Mouse (Mus musculus): ENCODE data around the gene Hydin. TPM values are rescaled to one million over a fixed set of nuclear protein-coding genes. Genes with fewer than 3 reads are reported as not detected.

Hydin gene
- 5.6 and 9.8 TPM in 2 replicates for total RNA-seq (2012; rRNA removed)
- 9.5 and 9.6 TPM in 2 replicates for total RNA-seq (2014; rRNA removed)
- polyA plus RNA-seq (2012; ENCODE audit: insufficient read length, low read depth), result 13.2 and 17.3 TPM in 2 replicates

DNA sequence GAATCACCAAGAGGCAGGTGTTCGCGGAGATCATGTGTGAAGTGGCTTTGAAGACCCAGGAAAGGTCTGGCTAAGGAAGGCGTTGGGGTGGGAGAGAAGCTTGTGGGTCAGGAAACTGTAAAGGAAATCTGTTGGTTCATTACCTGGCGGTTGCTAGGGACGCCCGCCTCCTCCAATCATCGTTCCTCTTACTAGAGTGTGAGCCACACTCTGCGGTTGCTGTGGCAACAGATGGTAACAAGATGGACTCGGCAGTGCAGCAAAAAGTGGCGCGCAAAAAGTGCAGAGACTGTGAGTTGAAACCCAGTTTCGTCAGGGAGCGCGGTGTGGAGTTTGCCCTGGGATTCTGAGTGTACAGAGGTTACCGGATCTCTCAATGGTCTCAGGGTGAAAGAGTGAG, at the start of gene Hydin:
Gene Hydin (plus strand): TSS at position 237 of the 400 bp plus-strand sequence.
- DNase-seq (ENCODE audit: extremely low read depth), result peak; percentile 22
- H3K9me3 ChIP-seq (replicated peaks; ENCODE audit: low read length), result no peaks in the 10 kb centered on the region
- H3K9ac ChIP-seq (ENCODE audit: insufficient read depth, low read depth), result no peak within 1 kb of the TSS; the same call in 1 of the 2 replicates
- TF ChIP-seq POLR2AphosphoS2 (IDR thresholded peaks at IDR 0.05; ENCODE audit: low read depth, low read length), result no peak
- no peak for TF ChIP-seq ETS1 (conservative IDR thresholded peaks at IDR 0.05; ENCODE audit: low read depth, low read length)
- TF ChIP-seq E2F4 (IDR thresholded peaks at IDR 0.05; ENCODE audit: insufficient replicate concordance, low read depth, low read length), result no peak
- TF ChIP-seq JUN (IDR thresholded peaks at IDR 0.05; ENCODE audit: insufficient read depth, low read depth, low read length), result no peak
- TF ChIP-seq GABPA (IDR thresholded peaks at IDR 0.05; ENCODE audit: insufficient replicate concordance, low read depth, low read length), result no peak
- no peak for TF ChIP-seq BHLHE40 (IDR thresholded peaks at IDR 0.05; ENCODE audit: low read depth, low read length)
- peak; percentile 95 for TF ChIP-seq SIN3A (IDR thresholded peaks at IDR 0.05; ENCODE audit: low read length)
- TF ChIP-seq NELFE (IDR thresholded peaks at IDR 0.05; ENCODE audit: low read depth, low read length), result no peak
- peak; percentile 98 for TF ChIP-seq MXI1 (IDR thresholded peaks at IDR 0.05; ENCODE audit: low read depth, low read length)
- no peak for TF ChIP-seq EP300 (IDR thresholded peaks at IDR 0.05; ENCODE audit: low read length)
- no peak for TF ChIP-seq KAT2A (IDR thresholded peaks at IDR 0.05; ENCODE audit: insufficient replicate concordance, low read length)
- TF ChIP-seq CHD2 (IDR thresholded peaks at IDR 0.05; ENCODE audit: low read length), result no peak
- TF ChIP-seq HCFC1 (IDR thresholded peaks at IDR 0.05; ENCODE audit: low read depth, low read length), result peak; percentile 65
- no peak for TF ChIP-seq USF1 (IDR thresholded peaks at IDR 0.05; ENCODE audit: low read depth, low read length)
- no peak for TF ChIP-seq ZNF384 (IDR thresholded peaks at IDR 0.05; ENCODE audit: low read depth, low read length)
- TF ChIP-seq MAX (IDR thresholded peaks at IDR 0.05; ENCODE audit: low read length), result no peak
- no peak for TF ChIP-seq TCF12 (IDR thresholded peaks at IDR 0.05; ENCODE audit: low read depth, low read length)
- TF ChIP-seq POLR2A (IDR thresholded peaks at IDR 0.05; ENCODE audit: low read depth, low read length), result no peak
- H3K4me3 ChIP-seq (replicated peaks in 1 of 3; ENCODE audit: low read depth in 2 of 3, low read length in 2 of 3, poor library complexity in 1 of 3), result peak within 1 kb of the TSS in 1 of 3 experiments; percentile 26
- dilution Hi-C loops (cut with MboI; ENCODE audit: extremely low pct_ligation_motif_present, extremely low pct_unique_long_range_greater_than_20kb, low sequenced_read_pairs), result no loop called here
- peaks cover 6 to 29% of the 10 kb centered on the region in 2 experiments; a peak in 3 of 4 replicates for H3K4me1 ChIP-seq (ENCODE audit: control insufficient read depth in 1 of 2, insufficient read depth in 2 of 2)
- peak within 1 kb of the TSS; percentile 61 for H3K4me2 ChIP-seq (ENCODE audit: insufficient read depth, low read depth, poor library complexity, severe bottlenecking)
- in situ Hi-C loops (cut with MboI; ENCODE audit: low pct_ligation_motif_present, low pct_unique_long_range_greater_than_20kb, low sequenced_read_pairs), result no loop called here
- no peaks in the 10 kb centered on the region for H3K27me3 ChIP-seq (replicated peaks)
- H3K79me2 ChIP-seq (replicated peaks; ENCODE audit: control insufficient read depth, extremely low read depth, insufficient read depth, poor library complexity, severe bottlenecking), result no peaks in the 10 kb centered on the region
- H3K36me3 ChIP-seq (replicated peaks in 1 of 2; ENCODE audit: control insufficient read depth in 1 of 2, insufficient read depth in 1 of 2, low read length in 1 of 2), result no peaks in the 10 kb centered on the region
- H3K27ac ChIP-seq (ENCODE audit: insufficient read depth, low read depth), result no peak within 1 kb of the TSS

GRCm38 (mm10) chr8:110217198-110217597, 49.6 kb upstream of the Hydin start:
- H3K4me2 ChIP-seq (ENCODE audit: insufficient read depth, low read depth, poor library complexity, severe bottlenecking), result peak overlapping the region; percentile 40
- TF ChIP-seq EP300 (IDR thresholded peaks at IDR 0.05; ENCODE audit: low read length) (no peak), GABPA (IDR thresholded peaks at IDR 0.05; ENCODE audit: insufficient replicate concordance, low read depth, low read length) (no peak), RAD21 (IDR thresholded peaks at IDR 0.05; ENCODE audit: low read depth, low read length) (no peak), JUND (conservative IDR thresholded peaks at IDR 0.05; ENCODE audit: low read depth, low read length) (no peak), ZC3H11A (IDR thresholded peaks at IDR 0.05; ENCODE audit: low read depth, low read length) (no peak), NRF1 (IDR thresholded peaks at IDR 0.05; ENCODE audit: low read depth, low read length) (no peak), TBP (conservative IDR thresholded peaks at IDR 0.05; ENCODE audit: low read depth, low read length) (no peak), JUN (IDR thresholded peaks at IDR 0.05; ENCODE audit: insufficient read depth, low read depth, low read length) (no peak), MAFK (IDR thresholded peaks at IDR 0.05; ENCODE audit: insufficient replicate concordance, low read length) (no peak), SMC3 (IDR thresholded peaks at IDR 0.05; ENCODE audit: low read depth, low read length) (no peak), CTCF (conservative IDR thresholded peaks at IDR 0.05 in 1 of 2, IDR thresholded peaks at IDR 0.05 in 1 of 2; ENCODE audit: low read depth in 2 of 2, low read length in 2 of 2) (no peak), USF1 (IDR thresholded peaks at IDR 0.05; ENCODE audit: low read depth, low read length) (no peak), BHLHE40 (IDR thresholded peaks at IDR 0.05; ENCODE audit: low read depth, low read length) (no peak), POLR2AphosphoS2 (IDR thresholded peaks at IDR 0.05; ENCODE audit: low read depth, low read length) (no peak), CHD1 (IDR thresholded peaks at IDR 0.05; ENCODE audit: low read depth, low read length) (no peak)
- H3K4me3 ChIP-seq (replicated peaks in 1 of 3; ENCODE audit: low read depth in 2 of 3, low read length in 2 of 3, poor library complexity in 1 of 3), result peak overlapping the region in 2 of 3 experiments; percentile 45 to 82
- H3K36me3 ChIP-seq (replicated peaks in 1 of 2; ENCODE audit: control insufficient read depth in 1 of 2, insufficient read depth in 1 of 2, low read length in 1 of 2), result peaks cover 13 to 29% of the 10 kb centered on the region in 2 experiments
- DNase-seq (ENCODE audit: extremely low read depth), result no peak
- H3K9me3 ChIP-seq (replicated peaks; ENCODE audit: low read length), result no peaks in the 10 kb centered on the region
- H3K9ac ChIP-seq (ENCODE audit: insufficient read depth, low read depth), result no peak overlapping the region
- H3K79me2 ChIP-seq (replicated peaks; ENCODE audit: control insufficient read depth, extremely low read depth, insufficient read depth, poor library complexity, severe bottlenecking), result peaks cover 30% of the 10 kb centered on the region
- no peaks in the 10 kb centered on the region for H3K27me3 ChIP-seq (replicated peaks)
- dilution Hi-C loops (cut with MboI; ENCODE audit: extremely low pct_ligation_motif_present, extremely low pct_unique_long_range_greater_than_20kb, low sequenced_read_pairs) (no loop called here), in situ Hi-C loops (cut with MboI; ENCODE audit: low pct_ligation_motif_present, low pct_unique_long_range_greater_than_20kb, low sequenced_read_pairs) (no loop called here)
- peaks cover 3 to 25% of the 10 kb centered on the region in 2 experiments for H3K4me1 ChIP-seq (ENCODE audit: control insufficient read depth in 1 of 2, insufficient read depth in 2 of 2)
- H3K27ac ChIP-seq (ENCODE audit: insufficient read depth, low read depth), result no peak overlapping the region

All from CH12.LX (cell line).